Mouse (Mus musculus) MEL (cell line): ENCODE measurements around the gene Slc17a1. TPM values are rescaled to one million over a fixed set of nuclear protein-coding genes. Genes with fewer than 3 reads are reported as not detected.

Experiments
- DNase-seq: peaks from one replicate; pipeline ENCODE4 v3.0.0; 2011; ENCODE audit warnings: low read depth, low spot score
- H3K27ac ChIP-seq: 2 replicates; pipeline ENCODE4 v1.5.1; 2012; ENCODE audit warnings: low read depth, mild to moderate bottlenecking, control low read depth, low read length, moderate library complexity; ENCODE audit not compliant: control insufficient read depth
- H3K27me3 ChIP-seq, 2 experiments: fragments of 150-350 bp in 1 of 2; sonication (generic) in 1 of 2; 2 replicates each; pipeline ENCODE4 v1.6.1; 2012; ENCODE audit warnings: low read length in 2 of 2, mild to moderate bottlenecking in 2 of 2, improper control_type of control experiment in 1 of 2, moderate library complexity in 1 of 2; ENCODE audit not compliant: insufficient read depth in 2 of 2, control insufficient read depth in 1 of 2
- H3K36me3 ChIP-seq, 2 experiments: 2 replicates each; pipeline ENCODE4 v1.6.1; 2012 to 2014; ENCODE audit warnings: low read length in 2 of 2, improper control_type of control experiment in 1 of 2, inconsistent platforms in 1 of 2, mild to moderate bottlenecking in 1 of 2; ENCODE audit not compliant: insufficient read depth in 2 of 2, control insufficient read depth in 1 of 2
- H3K4me1 ChIP-seq, 2 experiments: fragments of 150-350 bp in 1 of 2; sonication (generic) in 1 of 2; 2 replicates each; pipeline ENCODE4 v1.6.1; 2012; ENCODE audit warnings: low read length in 2 of 2, improper control_type of control experiment in 1 of 2, mild to moderate bottlenecking in 1 of 2; ENCODE audit not compliant: insufficient read depth in 2 of 2, control insufficient read depth in 1 of 2
- H3K4me3 ChIP-seq, 2 experiments: fragments of 150-350 bp in 1 of 2; sonication (generic) in 1 of 2; 2 replicates each; pipeline ENCODE4 v1.5.1; 2012; ENCODE audit warnings: low read depth in 2 of 2, low read length in 2 of 2, mild to moderate bottlenecking in 2 of 2, moderate library complexity in 2 of 2, control low read depth in 1 of 2, improper control_type of control experiment in 1 of 2; ENCODE audit not compliant: control insufficient read depth in 1 of 2, insufficient read depth in 1 of 2
- H3K79me2 ChIP-seq: 2 replicates; pipeline ENCODE4 v1.6.1; 2012; ENCODE audit warnings: mild to moderate bottlenecking, low read length, moderate library complexity; ENCODE audit not compliant: control insufficient read depth, poor library complexity, insufficient read depth
- H3K9ac ChIP-seq: 2 replicates; pipeline ENCODE4 v1.6.1; 2012; ENCODE audit warnings: low read depth, mild to moderate bottlenecking, control low read depth, low read length, moderate library complexity; ENCODE audit not compliant: control insufficient read depth, poor library complexity, severe bottlenecking
- H3K9me3 ChIP-seq: fragments of 150-350 bp; sonication (generic); replicated peaks from 2 replicates; pipeline ENCODE4 v1.6.1; 2012; ENCODE audit warnings: mild to moderate bottlenecking, low read length, improper control_type of control experiment, moderate library complexity; ENCODE audit not compliant: insufficient read depth
- CTCF ChIP-seq, 3 experiments: IDR thresholded peaks in 2 of 3; conservative IDR thresholded peaks in 1 of 3; 2 replicates each; pipeline ENCODE4 v1.5.1; 2011 to 2012; ENCODE audit warnings: low read length in 3 of 3, low read depth in 2 of 3, mild to moderate bottlenecking in 2 of 3, improper control_type of control experiment in 1 of 3, inconsistent platforms in 1 of 3, mixed read lengths in 1 of 3, moderate library complexity in 1 of 3; ENCODE audit not compliant: control insufficient read depth in 1 of 3, insufficient read depth in 1 of 3, poor library complexity in 1 of 3, severe bottlenecking in 1 of 3
- ELF1 ChIP-seq: IDR thresholded peaks from 2 replicates; pipeline ENCODE4 v1.6.1; 2014; ENCODE audit warnings: low read depth, mild to moderate bottlenecking, inconsistent platforms, low read length, improper control_type of control experiment, moderate library complexity
- ETS1 ChIP-seq: IDR thresholded peaks from 2 replicates; pipeline ENCODE4 v1.6.1; 2012; ENCODE audit warnings: low read depth, mild to moderate bottlenecking, inconsistent platforms, low read length, improper control_type of control experiment, moderate library complexity
- GABPA ChIP-seq: IDR thresholded peaks from 2 replicates; pipeline ENCODE4 v1.6.1; 2012; ENCODE audit warnings: low read depth, mild to moderate bottlenecking, inconsistent platforms, low read length, improper control_type of control experiment, moderate library complexity
- GATA1 ChIP-seq: IDR thresholded peaks from 2 replicates; pipeline ENCODE4 v1.6.1; 2011; ENCODE audit warnings: low read depth, low read length, improper control_type of control experiment
- MAFK ChIP-seq: IDR thresholded peaks from 2 replicates; pipeline ENCODE4 v1.6.1; 2011; ENCODE audit warnings: low read depth, mild to moderate bottlenecking, low read length, improper control_type of control experiment, borderline replicate concordance
- MXI1 ChIP-seq: IDR thresholded peaks from 2 replicates; pipeline ENCODE4 v1.6.1; 2011; ENCODE audit warnings: mild to moderate bottlenecking, low read depth, low read length, improper control_type of control experiment
- MYC ChIP-seq: IDR thresholded peaks from 2 replicates; pipeline ENCODE4 v1.6.1; 2011; ENCODE audit warnings: low read depth, mild to moderate bottlenecking, low read length, improper control_type of control experiment, moderate library complexity
- NRF1 ChIP-seq: IDR thresholded peaks from 2 replicates; pipeline ENCODE4 v1.6.1; 2014; ENCODE audit warnings: low read depth, mild to moderate bottlenecking, inconsistent platforms, low read length, improper control_type of control experiment, moderate library complexity; ENCODE audit not compliant: poor library complexity, insufficient read depth, severe bottlenecking
- POLR2A ChIP-seq, 2 experiments: IDR thresholded peaks; 2 replicates each; pipeline ENCODE4 v1.6.1; 2011 to 2012; ENCODE audit warnings: low read length in 2 of 2, mild to moderate bottlenecking in 2 of 2, control low read depth in 1 of 2, improper control_type of control experiment in 1 of 2, low read depth in 1 of 2, moderate library complexity in 1 of 2; ENCODE audit not compliant: control insufficient read depth in 1 of 2, insufficient read depth in 1 of 2, poor library complexity in 1 of 2
- POLR2AphosphoS5 ChIP-seq: IDR thresholded peaks from 2 replicates; pipeline ENCODE4 v1.6.1; 2012; ENCODE audit warnings: low read depth, borderline replicate concordance, mild to moderate bottlenecking, inconsistent platforms, low read length, moderate library complexity, mixed read lengths
- SIN3A ChIP-seq: IDR thresholded peaks from 2 replicates; pipeline ENCODE4 v1.6.1; 2012; ENCODE audit warnings: low read length, improper control_type of control experiment, inconsistent platforms
- TAL1 ChIP-seq: IDR thresholded peaks from 2 replicates; pipeline ENCODE4 v1.6.1; 2012; ENCODE audit warnings: mild to moderate bottlenecking, inconsistent platforms, low read length, moderate library complexity, mixed read lengths
- TCF12 ChIP-seq: IDR thresholded peaks from 2 replicates; pipeline ENCODE4 v1.6.1; 2014; ENCODE audit warnings: low read depth, mild to moderate bottlenecking, inconsistent platforms, low read length, improper control_type of control experiment, moderate library complexity
- UBTF ChIP-seq: IDR thresholded peaks from 2 replicates; pipeline ENCODE4 v1.6.1; 2012; ENCODE audit warnings: low read depth, mild to moderate bottlenecking, inconsistent platforms, low read length, improper control_type of control experiment, moderate library complexity, borderline replicate concordance; ENCODE audit not compliant: insufficient read depth
- ZMIZ1 ChIP-seq: IDR thresholded peaks from 2 replicates; pipeline ENCODE4 v1.6.1; 2012; ENCODE audit warnings: low read depth, mild to moderate bottlenecking, inconsistent platforms, low read length, improper control_type of control experiment, moderate library complexity
- polyA plus RNA-seq, 2 experiments: library from polyadenylated mRNA; stranded (reverse) in 1 of 2; unstranded in 1 of 2; fragments of >175 nt in 1 of 2; fragments of >200 nt in 1 of 2; gene quantifications; 2 replicates each; pipeline versions ENCODE4 v1.2.1 to v1.2.4; 2012; ENCODE audit warnings: low replicate concordance in 2 of 2, low read depth in 1 of 2; ENCODE audit not compliant: insufficient read length in 2 of 2, insufficient read depth in 1 of 2, missing spikeins in 1 of 2
- total RNA-seq: library from RNA; depleted of rRNA; stranded (reverse); fragments of 300-350 nt; gene quantifications from 2 replicates; pipeline ENCODE4 v1.2.3, GENCODE M21; 2012

The Slc17a1 gene
- total and polyA plus RNA-seq, 3 experiments = not detected

GRCm38 (mm10) chr13:23845851-23846250 is 21.7 kb upstream of the Slc17a1 start:
- H3K9ac ChIP-seq = no peak overlapping the region
- H3K9me3 ChIP-seq = no peaks in the 10 kb centered on the region
- H3K27me3 ChIP-seq = peaks cover 9 to 15% of the 10 kb centered on the region in 2 experiments
- H3K27ac ChIP-seq = no peak overlapping the region
- H3K4me1 ChIP-seq = no peaks in the 10 kb centered on the region
- H3K79me2 ChIP-seq = no peaks in the 10 kb centered on the region
- TF ChIP-seq GATA1 = no peak
- no peak for TF ChIP-seq TAL1
- no peak for TF ChIP-seq NRF1
- no peak for TF ChIP-seq TCF12
- no peak for TF ChIP-seq CTCF (IDR thresholded peaks at IDR 0.05 in 2 of 3, conservative IDR thresholded peaks at IDR 0.05 in 1 of 3; ENCODE audit: control insufficient read depth in 1 of 3, insufficient read depth in 1 of 3, low read depth in 2 of 3, low read length in 3 of 3, poor library complexity in 1 of 3, severe bottlenecking in 1 of 3)
- no peak overlapping the region for H3K4me3 ChIP-seq
- no peaks in the 10 kb centered on the region for H3K36me3 ChIP-seq
- DNase-seq = no peak

GRCm38 (mm10) chr13:23849299-23849698 is 18.3 kb upstream of the Slc17a1 start:
- TF ChIP-seq NRF1 (no peak), CTCF (IDR thresholded peaks at IDR 0.05 in 2 of 3, conservative IDR thresholded peaks at IDR 0.05 in 1 of 3; ENCODE audit: control insufficient read depth in 1 of 3, insufficient read depth in 1 of 3, low read depth in 2 of 3, low read length in 3 of 3, poor library complexity in 1 of 3, severe bottlenecking in 1 of 3) (no peak), ZMIZ1 (no peak), ELF1 (no peak), TAL1 (no peak), MXI1 (no peak), ETS1 (no peak), SIN3A (no peak), MYC (no peak), UBTF (no peak), POLR2AphosphoS5 (no peak), MAFK (no peak), GABPA (no peak), POLR2A (IDR thresholded peaks at IDR 0.05; ENCODE audit: control insufficient read depth in 1 of 2, insufficient read depth in 1 of 2, low read depth in 1 of 2, low read length in 2 of 2, poor library complexity in 1 of 2) (no peak)
- TF ChIP-seq, all 39 proteins: peak for 0
- no peaks in the 10 kb centered on the region for H3K9me3 ChIP-seq
- peaks cover 0 to 12% of the 10 kb centered on the region in 2 experiments; a peak in 2 of 4 replicates for H3K27me3 ChIP-seq
- no peak overlapping the region for H3K27ac ChIP-seq
- H3K36me3 ChIP-seq = no peaks in the 10 kb centered on the region
- DNase-seq = no peak
- H3K4me3 ChIP-seq = no peak overlapping the region
- H3K9ac ChIP-seq = no peak overlapping the region
- no peaks in the 10 kb centered on the region for H3K4me1 ChIP-seq
- H3K79me2 ChIP-seq = no peaks in the 10 kb centered on the region
